ENCODE assay signal across 28 mouse cellular contexts in the genomic region with DNA sequence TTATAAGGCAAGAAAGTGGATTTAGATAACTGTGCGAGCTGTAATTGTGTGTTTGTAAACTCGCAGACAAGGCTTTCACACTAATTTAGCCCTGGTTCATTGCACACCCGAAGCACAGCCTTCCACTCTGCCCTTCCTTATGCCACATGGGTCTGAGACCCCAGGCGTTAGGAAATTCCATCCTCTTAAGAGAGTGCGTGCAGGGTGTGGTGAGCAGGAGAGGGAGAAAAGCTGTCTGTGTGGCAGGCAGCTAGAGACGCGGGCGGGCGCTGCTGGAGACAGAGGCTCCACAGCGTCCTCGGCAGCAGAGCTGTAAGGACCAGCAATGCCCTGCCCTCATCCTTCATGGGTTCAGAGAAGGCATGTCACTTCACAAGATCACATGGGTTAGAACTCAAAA.
DNase-seq lines count a peak whose midpoint lies in the region; ATAC-seq and TF ChIP-seq lines count a peak whose summit lies in the region.
"Had no signal": no experiment of that assay in that cellular context is flagged by ENCODE, and none has a peak within 500 bp of the region (broad histone marks: within the 10 kb centered on the region; RNA-seq: fewer than 3 reads in every experiment).

No protein-coding gene starts in this region.

- WGBS in forebrain, embryonic 10.5 days = 68% methylated on average over 11 of the region's 11 CpGs
- 61% methylated on average over 11 of the region's 11 CpGs for WGBS in forebrain, embryonic 15.5 days
- 30% methylated on average over 11 of the region's 11 CpGs for WGBS in embryonic facial prominence, embryonic 14.5 days
- WGBS in thymus, adult 2 months = 94% methylated on average over 11 of the region's 11 CpGs

- TF ChIP-seq CTCF in ES-Bruce4 (IDR thresholded peaks at IDR 0.05; ENCODE audit: low read depth, low read length) = no peak
- TF ChIP-seq CTCF in thymus, adult 2 months (IDR thresholded peaks at IDR 0.05; ENCODE audit: borderline replicate concordance, control insufficient read depth, extremely low read depth, insufficient read depth, low read length, poor library complexity) = no peak

- H3K36me3 ChIP-seq in forebrain, embryonic 10.5 days (replicated peaks) = no peaks in the 10 kb centered on the region
- H3K36me3 ChIP-seq in forebrain, embryonic 15.5 days = no peaks in the 10 kb centered on the region
- no peaks in the 10 kb centered on the region for H3K36me3 ChIP-seq in ES-Bruce4 (ENCODE audit: control insufficient read depth, insufficient read depth, low read length, poor library complexity, severe bottlenecking)
- H3K36me3 ChIP-seq in embryonic facial prominence, embryonic 14.5 days (ENCODE audit: control insufficient read depth, insufficient read depth, low read length) = no peaks in the 10 kb centered on the region
- H3K36me3 ChIP-seq in thymus, adult 2 months (ENCODE audit: control insufficient read depth, insufficient read depth, low read length) = no peaks in the 10 kb centered on the region
- H3K36me3 ChIP-seq: forebrain, embryonic 12.5 days; G1E; heart, embryonic 13.5 days; hindbrain, embryonic 13.5 days; liver, embryonic 15.5 days; lung, embryonic 15.5 days; midbrain, embryonic 10.5 days; midbrain, embryonic 15.5 days had no signal

- peaks cover 33% of the 10 kb centered on the region for H3K4me1 ChIP-seq in forebrain, embryonic 10.5 days
- H3K4me1 ChIP-seq in forebrain, embryonic 15.5 days = peaks cover 5% of the 10 kb centered on the region; the same call in 1 of the 2 replicates
- H3K4me1 ChIP-seq in ES-Bruce4 (ENCODE audit: control insufficient read depth, insufficient read depth, low read length) = no peaks in the 10 kb centered on the region
- H3K4me1 ChIP-seq in embryonic facial prominence, embryonic 14.5 days (ENCODE audit: control insufficient read depth, insufficient read depth, low read length) = peaks cover 43% of the 10 kb centered on the region
- no peaks in the 10 kb centered on the region for H3K4me1 ChIP-seq in thymus, adult 2 months (replicated peaks; ENCODE audit: control insufficient read depth, insufficient read depth, low read length)
- H3K4me1 ChIP-seq: liver, embryonic 15.5 days had no signal

- no peaks in the 10 kb centered on the region for H3K9me3 ChIP-seq in forebrain, embryonic 10.5 days
- no peaks in the 10 kb centered on the region for H3K9me3 ChIP-seq in forebrain, embryonic 15.5 days
- H3K9me3 ChIP-seq in ES-Bruce4 (replicated peaks; ENCODE audit: control insufficient read depth, insufficient read depth, low read length, poor library complexity, severe bottlenecking) = no peaks in the 10 kb centered on the region
- H3K9me3 ChIP-seq in embryonic facial prominence, embryonic 14.5 days (ENCODE audit: control insufficient read depth, low read length) = no peaks in the 10 kb centered on the region
- H3K9me3 ChIP-seq: forebrain, embryonic 12.5 days; hindbrain, embryonic 13.5 days; liver, embryonic 15.5 days; lung, embryonic 15.5 days; midbrain, embryonic 10.5 days; midbrain, embryonic 15.5 days had no signal

- no peak overlapping the region for H3K4me3 ChIP-seq in forebrain, embryonic 10.5 days
- H3K4me3 ChIP-seq in forebrain, embryonic 15.5 days = no peak overlapping the region
- peak overlapping the region; percentile 18 for H3K4me3 ChIP-seq in ES-Bruce4 (ENCODE audit: low read depth, low read length)
- no peak overlapping the region for H3K4me3 ChIP-seq in embryonic facial prominence, embryonic 14.5 days (ENCODE audit: low read depth, low read length)
- H3K4me3 ChIP-seq in thymus, adult 2 months (ENCODE audit: control insufficient read depth, insufficient read depth, low read length) = no peak overlapping the region
- H3K4me3 ChIP-seq: forebrain, embryonic 12.5 days; heart, adult 2 months; heart, embryonic 13.5 days; hindbrain, embryonic 13.5 days; liver, embryonic 15.5 days; lung, embryonic 15.5 days; midbrain, embryonic 10.5 days; midbrain, embryonic 15.5 days had no signal

- no peak for ATAC-seq in forebrain, embryonic 15.5 days (replicated peaks)
- ATAC-seq in embryonic facial prominence, embryonic 14.5 days (ENCODE audit: low read depth) = peak; percentile 51; the same call in 1 of the 2 replicates
- ATAC-seq: intestine, embryonic 16.5 days; midbrain, embryonic 15.5 days had no signal

- H3K27ac ChIP-seq in forebrain, embryonic 10.5 days = peak overlapping the region; percentile 26; the same call in 1 of the 2 replicates
- H3K27ac ChIP-seq in forebrain, embryonic 15.5 days (replicated peaks) = no peak overlapping the region
- no peak overlapping the region for H3K27ac ChIP-seq in ES-Bruce4 (ENCODE audit: insufficient read depth, low read length)
- H3K27ac ChIP-seq in embryonic facial prominence, embryonic 14.5 days (replicated peaks; ENCODE audit: low read depth, low read length) = peak overlapping the region; percentile 4; the same call in 1 of the 2 replicates
- H3K27ac ChIP-seq in thymus, adult 2 months (ENCODE audit: control insufficient read depth, insufficient read depth, low read length) = no peak overlapping the region
- H3K27ac ChIP-seq: forebrain, embryonic 12.5 days; heart, adult 2 months; heart, embryonic 13.5 days; hindbrain, embryonic 13.5 days; kidney, postnatal 0 days; liver, embryonic 15.5 days; lung, embryonic 15.5 days; midbrain, embryonic 10.5 days; midbrain, embryonic 15.5 days had no signal

- H3K9ac ChIP-seq in forebrain, embryonic 15.5 days (replicated peaks) = no peak overlapping the region
- no peak overlapping the region for H3K9ac ChIP-seq in ES-Bruce4 (ENCODE audit: low read depth, poor library complexity, severe bottlenecking)
- H3K9ac ChIP-seq in embryonic facial prominence, embryonic 14.5 days (ENCODE audit: low read depth, low read length) = peak overlapping the region; percentile 38; the same call in 1 of the 2 replicates
- H3K9ac ChIP-seq: forebrain, embryonic 12.5 days; heart, embryonic 13.5 days; hindbrain, embryonic 13.5 days; liver, embryonic 15.5 days; lung, embryonic 15.5 days; midbrain, embryonic 15.5 days had no signal

- H3K4me2 ChIP-seq in forebrain, embryonic 15.5 days (replicated peaks) = no peak overlapping the region
- H3K4me2 ChIP-seq in embryonic facial prominence, embryonic 14.5 days (ENCODE audit: low read depth, low read length) = no peak overlapping the region
- H3K4me2 ChIP-seq: forebrain, embryonic 12.5 days; heart, embryonic 13.5 days; hindbrain, embryonic 13.5 days; liver, embryonic 15.5 days; lung, embryonic 15.5 days; midbrain, embryonic 15.5 days had no signal

- no peak for DNase-seq in forebrain, embryonic 10.5 days (ENCODE audit: extremely low spot score, low spot score)
- peak; percentile 79 for DNase-seq in embryonic facial prominence, embryonic 14.5 days (ENCODE audit: low spot score)
- peak; percentile 51 for DNase-seq in retina, embryonic 14.5 days (ENCODE audit: low spot score)
- no peak for DNase-seq in left cerebral cortex, adult 11 months (ENCODE audit: low spot score)
- no peak for DNase-seq in thymus, adult 2 months
- DNase-seq: adrenal gland, postnatal 10 days; cerebellum, adult 11 months; cerebellum, adult 9-10 months; gastrocnemius, postnatal 36 days; heart, adult 2 months; heart, postnatal 10 days; kidney, adult 8-10 months; kidney, postnatal 4 days; left cerebral cortex, postnatal 4 days; right cerebral cortex, postnatal 4 days had no signal

- TF ChIP-seq POLR2A in ES-Bruce4 (IDR thresholded peaks at IDR 0.05; ENCODE audit: insufficient read depth, low read length) = no peak
- TF ChIP-seq POLR2A in thymus, adult 2 months (IDR thresholded peaks at IDR 0.05; ENCODE audit: control insufficient read depth, extremely low read depth, insufficient read depth, low read length, poor library complexity) = no peak

- no peaks in the 10 kb centered on the region; the same call in 1 of the 2 replicates for H3K27me3 ChIP-seq in forebrain, embryonic 10.5 days (ENCODE audit: poor library complexity, severe bottlenecking)
- H3K27me3 ChIP-seq in forebrain, embryonic 15.5 days = no peaks in the 10 kb centered on the region
- no peaks in the 10 kb centered on the region for H3K27me3 ChIP-seq in ES-Bruce4 (ENCODE audit: control insufficient read depth, insufficient read depth, low read length, poor library complexity, severe bottlenecking)
- H3K27me3 ChIP-seq in embryonic facial prominence, embryonic 14.5 days (replicated peaks; ENCODE audit: control insufficient read depth, insufficient read depth, low read length) = no peaks in the 10 kb centered on the region
- H3K27me3 ChIP-seq in thymus, adult 2 months (ENCODE audit: control insufficient read depth, insufficient read depth, low read length) = no peaks in the 10 kb centered on the region
- H3K27me3 ChIP-seq: CH12.LX; forebrain, embryonic 12.5 days; heart, embryonic 13.5 days; hindbrain, embryonic 13.5 days; liver, embryonic 15.5 days; lung, embryonic 15.5 days; midbrain, embryonic 15.5 days had no signal

- no peak for TF ChIP-seq EP300 in ES-Bruce4 (IDR thresholded peaks at IDR 0.05; ENCODE audit: insufficient read depth, low read depth, low read length)

Comparison
In these comparisons a context has a peak if more than half of its experiments do, and no peak if none do; other contexts are left out.
1. H3K27ac ChIP-seq: peak in forebrain, embryonic 10.5 days (single experiment) and embryonic facial prominence, embryonic 14.5 days (single experiment); none in forebrain, embryonic 15.5 days (single experiment), ES-Bruce4 (single experiment) and thymus, adult 2 months (single experiment).
2. DNase-seq: peak in embryonic facial prominence, embryonic 14.5 days (single experiment) and retina, embryonic 14.5 days (single experiment); none in forebrain, embryonic 10.5 days (single experiment), left cerebral cortex, adult 11 months (single experiment) and thymus, adult 2 months (single experiment).